Mouse (Mus musculus) frontal cortex, adult 2 months (tissue): ENCODE results near the gene Mob3a. TPM values are rescaled to one million over a fixed set of nuclear protein-coding genes. Genes with fewer than 3 reads are reported as not detected.
"Not testable (repeated sequence)": the region's sequence is repeated elsewhere in the genome, so short reads cannot be mapped to it uniquely, and the experiment has no call there.

Experiments
- DNase-seq, 2 experiments: peaks; one replicate each; pipeline ENCODE4 v3.0.0; 2022; ENCODE audit warnings: low spot score in 1 of 2; ENCODE audit errors: extremely low spot score in 1 of 2
- polyA plus RNA-seq: library from polyadenylated mRNA; depleted of rRNA; stranded (reverse); fragments of >200 nt; gene quantifications from 2 replicates; pipeline ENCODE4 v1.2.3, GENCODE M21; 2012

Mob3a gene
- polyA plus RNA-seq, 1 experiment = 9.1 TPM

DNA sequence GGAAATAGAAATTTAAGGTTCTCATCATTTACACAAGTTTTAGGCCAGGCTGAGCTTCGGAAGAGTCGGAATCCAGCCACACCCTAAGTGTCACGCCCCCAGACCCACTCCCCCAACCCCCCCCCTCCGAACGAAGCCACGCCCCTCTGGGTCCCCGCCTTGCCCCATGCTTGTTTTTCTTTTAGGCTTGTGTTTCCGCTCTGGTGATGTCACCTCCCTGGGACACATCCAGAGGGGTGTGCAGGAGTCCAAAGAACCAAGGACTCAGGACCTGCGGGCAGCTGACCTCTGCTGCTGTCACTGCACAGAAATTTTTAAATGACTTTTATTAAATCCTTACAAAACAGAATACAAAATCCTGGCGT, 36.8 kb downstream of the Mob3a start:
- no peak for DNase-seq

DNA sequence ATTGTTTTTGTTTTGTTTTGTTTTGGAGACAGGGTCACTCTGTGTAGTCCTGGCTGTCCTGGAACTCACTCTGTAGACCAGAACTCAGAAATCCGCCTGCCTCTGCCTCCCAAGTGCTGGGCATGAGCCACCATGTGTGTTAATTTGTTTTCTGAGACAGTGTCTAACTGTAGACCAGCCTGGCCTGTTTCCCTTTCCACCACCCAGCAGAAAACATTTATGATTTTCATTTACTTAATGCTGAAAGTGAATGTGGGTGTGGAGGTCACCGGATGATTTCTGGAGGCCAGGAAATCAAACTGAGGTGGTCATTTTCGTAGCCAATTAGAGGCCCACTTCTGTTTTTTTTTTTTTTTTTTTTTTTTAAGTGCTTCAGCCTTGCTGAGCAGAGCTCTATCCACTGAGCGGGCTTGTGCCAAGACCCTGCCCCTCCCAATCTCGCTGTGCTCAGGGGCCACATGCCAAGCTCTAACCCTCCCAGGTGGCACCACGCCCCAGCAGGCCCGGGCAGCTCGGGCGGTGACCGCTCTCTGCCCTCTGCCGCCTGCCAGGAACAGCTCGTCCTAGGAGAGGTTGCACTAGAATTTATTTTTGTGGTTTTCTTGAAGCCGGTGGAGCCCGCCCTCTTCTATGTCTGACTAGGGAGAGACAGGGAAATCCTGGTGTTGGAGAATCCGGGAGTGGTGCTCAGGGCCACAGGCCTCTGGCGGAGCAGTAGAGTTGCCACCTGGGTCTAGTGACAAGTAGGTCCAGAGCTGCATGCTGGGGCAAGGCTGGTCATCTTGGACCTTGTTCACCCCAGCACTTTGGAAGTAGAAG, 37.4 kb downstream of the Mob3a start:
- peak in 1 of 2 experiments; percentile 33 for DNase-seq

DNA sequence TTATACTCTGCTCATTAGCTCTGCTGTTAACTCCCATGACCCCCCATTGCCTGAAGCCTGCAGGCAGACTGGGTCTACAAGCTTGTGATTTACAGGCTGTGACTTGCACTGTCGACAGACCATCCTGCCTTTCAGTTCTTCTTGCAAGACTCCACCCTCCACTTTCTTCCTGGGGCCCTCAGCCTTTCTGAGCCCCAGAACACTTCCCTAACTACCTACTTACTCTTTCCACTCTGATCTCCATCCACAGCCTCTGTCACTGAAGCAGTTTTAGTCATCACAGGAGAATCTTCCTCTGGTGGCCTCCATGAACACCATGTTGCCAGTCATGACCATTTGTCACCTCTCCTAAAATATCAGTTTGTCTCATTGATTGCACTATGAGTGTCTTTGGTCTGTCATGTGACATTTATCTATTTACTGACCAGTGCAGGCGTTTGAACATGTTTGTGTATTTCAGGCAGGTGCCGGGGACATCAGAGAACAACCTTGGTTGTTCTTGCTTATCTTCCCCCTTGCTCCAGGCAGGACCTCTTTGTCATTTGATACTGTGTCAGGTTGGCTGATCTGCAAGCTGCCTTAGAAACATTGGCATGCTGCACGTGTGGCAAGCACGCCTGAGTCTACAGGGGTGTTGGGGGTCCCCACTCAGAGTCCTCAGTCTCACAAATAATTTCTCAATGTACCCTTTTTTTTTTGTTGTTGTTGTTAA, 38.1 kb downstream of the Mob3a start:
- DNase-seq = no peak

DNA sequence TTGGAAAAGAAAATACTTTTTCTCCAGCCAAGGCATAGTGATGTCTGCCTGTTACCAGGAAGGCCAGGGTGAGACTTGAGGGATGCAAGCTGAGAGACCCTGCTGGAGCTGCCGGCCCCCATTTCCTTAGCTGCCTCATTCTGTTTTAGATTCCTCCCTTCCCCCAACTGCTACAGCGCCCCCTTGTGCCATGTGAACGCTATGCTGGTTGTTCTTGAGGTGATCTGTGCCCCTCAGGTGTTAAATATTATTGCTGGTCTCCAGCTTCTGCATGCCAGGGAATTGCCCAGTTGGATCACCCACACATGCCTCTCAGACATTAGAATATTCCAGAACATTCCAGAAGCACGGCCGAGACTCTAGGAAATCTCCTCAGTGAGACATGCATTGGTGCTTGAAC, 40.6 kb downstream of the Mob3a start:
- DNase-seq = peak in 1 of 2 experiments; percentile 39

DNA sequence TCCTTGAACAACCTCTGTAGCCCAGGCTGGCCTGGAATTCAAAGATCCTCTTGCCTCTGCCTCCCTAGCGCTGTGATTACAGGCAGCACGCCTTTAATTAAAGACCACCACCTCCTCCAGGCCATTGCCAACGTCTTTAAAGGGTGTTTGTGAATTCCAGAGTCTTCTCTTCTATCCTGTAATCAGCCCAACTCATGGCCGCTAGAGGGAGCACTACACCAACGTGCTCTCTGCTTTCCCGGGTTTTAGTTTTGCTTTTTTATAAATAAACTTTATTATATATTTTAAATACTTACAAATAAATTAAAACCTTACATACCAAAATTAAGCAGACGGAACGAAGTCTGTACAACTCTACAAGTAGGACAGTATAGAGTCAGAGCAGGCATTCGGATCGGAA, 42.6 kb downstream of the Mob3a start:
- DNase-seq = peak in 1 of 2 experiments; percentile 89

- no peak for DNase-seq
Measured at GRCm38 (mm10) chr10:80658841-80659202, 43.0 kb downstream of the Mob3a start.

DNA sequence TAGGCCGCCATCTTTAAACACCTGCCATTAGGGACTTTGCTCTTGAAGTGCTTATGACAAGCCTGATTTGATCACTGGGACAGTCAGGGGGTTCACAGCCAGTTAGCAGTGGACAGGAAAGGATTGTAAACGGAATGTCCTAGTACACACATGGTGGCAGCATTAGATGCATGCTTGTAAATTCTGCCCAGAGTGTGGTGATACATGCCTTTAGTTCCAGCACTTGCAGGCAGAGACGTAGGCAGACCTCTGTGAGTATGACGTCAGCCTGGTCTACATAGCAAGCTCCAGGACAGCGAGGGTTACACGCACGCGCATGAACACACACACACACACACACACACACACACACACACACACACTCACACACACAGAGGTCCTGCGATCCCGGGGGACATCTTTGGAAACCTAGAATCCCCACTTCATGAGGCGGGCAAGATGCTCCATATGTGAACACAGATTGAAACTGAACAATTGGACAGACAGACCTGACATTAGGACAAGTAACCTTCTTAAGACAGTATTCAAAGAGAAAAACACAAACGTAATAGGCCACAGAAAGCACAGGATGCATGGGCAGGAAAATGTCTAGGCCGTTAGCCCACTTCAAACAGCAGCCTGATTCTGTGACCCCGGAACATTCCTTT, 43.5 kb downstream of the Mob3a start:
- no peak for DNase-seq

DNA sequence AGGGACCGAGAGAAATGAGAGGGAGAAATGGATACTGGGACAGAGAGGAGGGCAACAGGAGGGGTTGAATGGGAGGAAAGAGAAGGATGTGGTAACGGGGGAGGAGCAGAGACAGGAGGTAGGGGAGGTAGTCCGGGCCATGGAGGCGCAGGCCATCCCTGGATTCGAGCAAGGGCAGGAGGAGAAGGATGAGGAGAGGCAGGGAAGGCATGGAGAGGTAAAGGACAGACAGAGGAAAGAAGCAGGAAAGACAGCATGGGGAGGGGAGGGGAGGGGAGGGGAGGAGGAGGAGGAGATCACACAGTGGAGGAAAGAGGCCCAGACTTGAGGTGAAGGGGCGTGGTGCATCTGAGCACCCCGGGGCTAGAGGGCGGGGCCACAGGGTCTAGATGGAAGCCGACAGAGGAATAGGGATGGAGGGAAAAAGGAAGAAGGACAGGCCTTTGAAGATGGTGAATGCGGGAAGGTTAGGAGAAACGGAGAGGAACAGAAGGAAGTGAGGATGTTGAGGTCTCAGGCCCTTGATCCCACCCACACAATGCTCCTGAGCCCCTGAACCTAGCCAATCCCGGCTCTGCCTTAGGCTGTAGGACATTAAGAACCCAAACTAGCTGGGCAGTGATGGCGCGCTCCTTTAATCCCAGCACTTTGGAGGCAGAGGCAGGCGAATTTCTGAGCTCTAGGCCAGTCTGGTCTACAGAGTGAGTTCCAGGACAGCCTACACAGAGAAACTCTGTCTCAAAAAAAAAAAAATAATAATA, 44.7 kb downstream of the Mob3a start, which contains the start of gene Btbd2:
Gene Btbd2, minus strand, starts transcription at position 209 of the 761 bp plus-strand sequence.
- DNase-seq = no peak

GRCm38 (mm10) chr10:80656130-80656862, 45.5 kb downstream of the Mob3a start:
- DNase-seq = peak; percentile 87 to 96

DNA sequence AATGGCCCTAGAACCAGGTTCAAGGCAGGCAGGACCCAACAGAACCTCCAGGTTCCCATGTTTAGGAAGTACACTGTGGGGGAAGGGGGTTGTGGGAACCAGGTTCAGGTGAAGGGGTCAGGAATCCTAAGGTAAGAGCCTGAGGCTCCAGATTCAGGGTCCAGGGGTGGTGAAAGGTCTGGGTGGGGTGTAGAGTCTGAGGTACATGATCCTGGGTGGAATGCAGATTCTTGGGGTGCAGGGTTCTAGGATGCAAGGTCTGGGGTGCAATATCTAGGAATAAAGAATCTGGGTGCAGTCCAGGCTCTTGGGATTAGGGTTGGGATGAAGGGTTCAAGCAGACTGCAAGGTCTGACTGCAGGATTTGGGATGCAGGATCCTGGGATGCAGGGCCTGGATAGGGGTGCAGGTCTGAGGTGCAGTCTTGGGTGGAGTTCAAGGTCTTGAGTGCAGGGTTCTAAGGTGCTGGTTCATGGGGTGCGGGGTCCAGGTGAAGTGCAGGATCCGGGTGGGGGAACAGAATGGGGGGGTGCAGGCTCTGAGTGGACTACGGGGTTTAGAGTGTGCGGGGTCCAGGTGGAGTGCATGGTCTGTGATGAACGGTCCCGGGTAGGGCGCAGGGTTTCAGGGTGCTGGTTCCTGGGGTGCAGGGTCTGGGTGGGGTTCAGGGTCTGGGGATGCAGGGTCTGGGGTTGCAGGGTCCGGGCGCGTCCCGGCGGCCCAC, 46.2 kb downstream of the Mob3a start:
- DNase-seq = no peak

GRCm38 (mm10) chr10:80654866-80655265, 46.9 kb downstream of the Mob3a start:
- no peak for DNase-seq

GRCm38 (mm10) chr10:80653156-80653720, 48.5 kb downstream of the Mob3a start:
- no peak for DNase-seq

- DNase-seq = peak in 1 of 2 experiments; percentile 42
Measured at GRCm38 (mm10) chr10:80650392-80650791, 51.4 kb downstream of the Mob3a start.

- not testable (repeated sequence) for DNase-seq
Measured at GRCm38 (mm10) chr10:80649910-80650309, 51.9 kb downstream of the Mob3a start.

GRCm38 (mm10) chr10:80646936-80647335, 54.8 kb downstream of the Mob3a start:
- no peak for DNase-seq

- no peak for DNase-seq
Measured at GRCm38 (mm10) chr10:80635345-80635744, 66.4 kb downstream of the Mob3a start.
